ENCODE assay signal across 8 mouse cellular contexts in the genomic region with DNA sequence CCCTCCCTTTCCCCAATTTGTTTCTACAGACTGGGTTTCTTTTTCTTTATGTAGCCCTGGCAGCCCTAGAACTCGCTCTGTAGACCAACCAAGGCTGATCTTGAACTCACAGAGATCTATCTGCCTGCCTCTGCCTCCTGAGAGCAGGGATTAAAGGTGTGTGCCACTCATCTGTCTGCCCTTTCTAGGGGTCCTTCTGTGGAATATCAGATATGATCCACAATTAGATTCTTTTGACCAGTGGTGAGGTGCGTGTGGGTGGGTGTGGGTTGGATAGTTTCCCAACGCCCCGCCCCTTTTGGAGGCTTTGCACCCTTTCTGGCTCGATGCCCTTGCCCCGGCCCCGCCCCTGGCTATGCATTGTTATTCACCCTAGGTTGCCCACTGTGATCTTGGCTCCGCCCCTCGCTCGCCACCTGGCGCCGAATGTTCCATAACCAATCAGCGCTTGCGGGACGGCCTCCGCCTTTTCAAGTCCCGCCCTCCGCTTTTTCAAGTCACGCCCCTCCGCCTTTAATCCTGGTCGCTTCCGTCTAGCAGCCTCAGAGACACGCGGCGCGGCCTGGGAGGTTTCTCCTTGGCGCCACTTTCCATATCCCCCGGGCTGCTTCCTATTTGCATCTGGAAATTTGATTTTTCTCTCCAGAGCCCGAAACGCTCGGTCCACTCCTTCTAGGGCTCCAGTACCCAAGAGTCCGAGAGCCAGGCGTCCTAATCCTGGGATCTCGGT. TPM values are rescaled to one million over a fixed set of nuclear protein-coding genes. Genes with fewer than 3 reads are reported as not detected.
DNase-seq lines count a peak whose midpoint lies in the region; ATAC-seq and TF ChIP-seq lines count a peak whose summit lies in the region.

A gene (plus strand): TSS at position 516 of the 730 bp plus-strand sequence.

- no peaks in the 10 kb centered on the region for H3K9me3 ChIP-seq in embryonic facial prominence, embryonic 14.5 days (ENCODE audit: control insufficient read depth, low read length)
- H3K9me3 ChIP-seq in limb, embryonic 14.5 days (ENCODE audit: control insufficient read depth, low read length): no peaks in the 10 kb centered on the region
- H3K9me3 ChIP-seq in midbrain, postnatal 0 days (ENCODE audit: low read length): no peaks in the 10 kb centered on the region

- no peaks in the 10 kb centered on the region for H3K27me3 ChIP-seq in embryonic facial prominence, embryonic 14.5 days (replicated peaks; ENCODE audit: control insufficient read depth, insufficient read depth, low read length)
- no peaks in the 10 kb centered on the region for H3K27me3 ChIP-seq in limb, embryonic 14.5 days (ENCODE audit: control insufficient read depth, insufficient read depth, low read length)
- no peaks in the 10 kb centered on the region for H3K27me3 ChIP-seq in midbrain, postnatal 0 days (ENCODE audit: insufficient read depth, low read length)

- H3K36me3 ChIP-seq in embryonic facial prominence, embryonic 14.5 days (ENCODE audit: control insufficient read depth, insufficient read depth, low read length): no peaks in the 10 kb centered on the region
- no peaks in the 10 kb centered on the region for H3K36me3 ChIP-seq in limb, embryonic 14.5 days (ENCODE audit: control insufficient read depth, insufficient read depth, low read length)
- H3K36me3 ChIP-seq in midbrain, postnatal 0 days (ENCODE audit: insufficient read depth, low read length): no peaks in the 10 kb centered on the region

- peak; percentile 66; the same call in 1 of the 2 replicates for TF ChIP-seq POLR2A in limb, embryonic 14.5 days (IDR thresholded peaks at IDR 0.05; ENCODE audit: borderline replicate concordance, extremely low read depth, insufficient read depth, insufficient read length)

- H3K4me3 ChIP-seq in embryonic facial prominence, embryonic 14.5 days (ENCODE audit: low read depth, low read length): peak within 1 kb of the TSS; percentile 64
- H3K4me3 ChIP-seq in limb, embryonic 14.5 days (replicated peaks; ENCODE audit: low read length): peak within 1 kb of the TSS; percentile 63
- peak within 1 kb of the TSS; percentile 48 for H3K4me3 ChIP-seq in midbrain, postnatal 0 days (ENCODE audit: low read depth, low read length)

- WGBS in embryonic facial prominence, embryonic 14.5 days: 5% methylated on average over 32 of the region's 34 CpGs
- 3% methylated on average over 34 of the region's 34 CpGs for WGBS in limb, embryonic 14.5 days
- 3% methylated on average over 33 of the region's 34 CpGs for WGBS in midbrain, postnatal 0 days

- H3K27ac ChIP-seq in embryonic facial prominence, embryonic 14.5 days (replicated peaks; ENCODE audit: low read depth, low read length): peak within 1 kb of the TSS; percentile 7; the same call in 1 of the 2 replicates
- H3K27ac ChIP-seq in limb, embryonic 14.5 days (replicated peaks; ENCODE audit: low read depth, low read length): no peak within 1 kb of the TSS
- H3K27ac ChIP-seq in midbrain, postnatal 0 days (ENCODE audit: low read depth, low read length): no peak within 1 kb of the TSS

- peak within 1 kb of the TSS; percentile 68 for H3K9ac ChIP-seq in embryonic facial prominence, embryonic 14.5 days (ENCODE audit: low read depth, low read length)
- peak within 1 kb of the TSS; percentile 67 for H3K9ac ChIP-seq in limb, embryonic 14.5 days (ENCODE audit: low read depth, low read length, severe bottlenecking)
- peak within 1 kb of the TSS; percentile 51 for H3K9ac ChIP-seq in midbrain, postnatal 0 days (replicated peaks; ENCODE audit: low read length, poor library complexity, severe bottlenecking)

- peak within 1 kb of the TSS; percentile 99 for H3K4me2 ChIP-seq in embryonic facial prominence, embryonic 14.5 days (ENCODE audit: low read depth, low read length)
- peak within 1 kb of the TSS; percentile 98 for H3K4me2 ChIP-seq in limb, embryonic 14.5 days (replicated peaks; ENCODE audit: low read depth, low read length, severe bottlenecking)
- peak within 1 kb of the TSS; percentile 98 for H3K4me2 ChIP-seq in midbrain, postnatal 0 days (ENCODE audit: low read depth, low read length, poor library complexity, severe bottlenecking)

- peak; percentile 94 for DNase-seq in 3134 (ENCODE audit: extremely low read depth, insufficient read length, low spot score)
- DNase-seq in adrenal gland, postnatal 25 days: peak; percentile 88
- DNase-seq in embryonic facial prominence, embryonic 14.5 days (ENCODE audit: low spot score): peak; percentile 97
- peak; percentile 93 for DNase-seq in heart, adult 8-10 months (ENCODE audit: low spot score)
- DNase-seq in kidney, adult 9 months: peak; percentile 96
- peak; percentile 90 for DNase-seq in limb, embryonic 14.5 days (ENCODE audit: low spot score)
- DNase-seq in midbrain, postnatal 0 days (ENCODE audit: low spot score): peak; percentile 86
- DNase-seq in spleen, postnatal 14 days (ENCODE audit: low spot score in 2 of 2): peak; percentile 92 to 95

- peak; percentile 90 for ATAC-seq in embryonic facial prominence, embryonic 14.5 days (ENCODE audit: low read depth)
- ATAC-seq in limb, embryonic 14.5 days (ENCODE audit: low FRiP score, low read depth): peak; percentile 86
- peak; percentile 80 for ATAC-seq in midbrain, postnatal 0 days (ENCODE audit: low FRiP score)

- H3K4me1 ChIP-seq in embryonic facial prominence, embryonic 14.5 days (ENCODE audit: control insufficient read depth, insufficient read depth, low read length): peaks cover 19% of the 10 kb centered on the region
- peaks cover 24% of the 10 kb centered on the region for H3K4me1 ChIP-seq in limb, embryonic 14.5 days (ENCODE audit: control insufficient read depth, insufficient read depth, low read length)
- H3K4me1 ChIP-seq in midbrain, postnatal 0 days (ENCODE audit: insufficient read depth, low read length): no peaks in the 10 kb centered on the region

- peak; percentile 47 for TF ChIP-seq CTCF in midbrain, postnatal 0 days (IDR thresholded peaks at IDR 0.05)

RNA-seq across cellular contexts. Expression of the gene that starts here (rescaled TPM):
- total RNA-seq in adrenal gland, postnatal 25 days (2021): 92.7 and 99.0 TPM in 2 replicates
- 26.5 and 27.5 TPM in 2 replicates for polyA plus RNA-seq in embryonic facial prominence, embryonic 14.5 days (2014; fragmentation: Nextera tagmentation; extraction: Ambion mirVana)
- 10 to 100 TPM; 14.5 to 21.7 (median 17.7) TPM for total RNA-seq in heart, adult 8-10 months (2022)
- polyA plus RNA-seq in limb, embryonic 14.5 days (2012; rRNA removed): 80.3 and 96.1 TPM in 2 replicates
- polyA plus RNA-seq in limb, embryonic 14.5 days (2014; fragmentation: Nextera tagmentation; extraction: Ambion mirVana): 21.7 and 24.4 TPM in 2 replicates
- total RNA-seq in midbrain, postnatal 0 days (2014; rRNA removed): 15.2 and 20.1 TPM in 2 replicates
- polyA plus RNA-seq in midbrain, postnatal 0 days (2015; fragmentation: Nextera tagmentation; extraction: Ambion mirVana): 8.9 and 9.2 TPM in 2 replicates
